Mouse (Mus musculus): Measurements from ENCODE around the gene Timd2. TPM values are rescaled to one million over a fixed set of nuclear protein-coding genes. Genes with fewer than 3 reads are reported as not detected.
"Not testable (repeated sequence)": the region's sequence is repeated elsewhere in the genome, so short reads cannot be mapped to it uniquely, and the experiment has no call there.

The Timd2 gene
- polyA plus RNA-seq (2012; fragmentation: generic; extraction: Trizol), result not detected

- H3K79me2 ChIP-seq (ENCODE audit: control insufficient read depth, insufficient read depth), result no peaks in the 10 kb centered on the region
- no peak within 1 kb of the TSS for H3K4me3 ChIP-seq
- H3ac ChIP-seq (ENCODE audit: control insufficient read depth, insufficient read length), result no peak within 1 kb of the TSS
- H3K4me2 ChIP-seq (ENCODE audit: low read depth), result no peak within 1 kb of the TSS
- TF ChIP-seq MYOD1 (IDR thresholded peaks at IDR 0.05; ENCODE audit: control insufficient read depth in 1 of 3, insufficient read length in 2 of 3, low read depth in 2 of 3), result no peak
- no peaks in the 10 kb centered on the region for H3K27me3 ChIP-seq (ENCODE audit: control insufficient read depth, insufficient read depth, insufficient read length)
- H3K36me3 ChIP-seq (ENCODE audit: control insufficient read depth, insufficient read depth), result no peaks in the 10 kb centered on the region
Observed at GRCm38 (mm10) chr11:46706664-46707356, at the start of gene Timd2. Gene Timd2 (minus strand): TSS chr11:46707061.

GRCm38 (mm10) chr11:46755714-46756113, 48.9 kb upstream of the Timd2 start:
- not testable (repeated sequence) for H3K4me2 ChIP-seq (ENCODE audit: low read depth); H3K36me3 ChIP-seq (ENCODE audit: control insufficient read depth, insufficient read depth); H3ac ChIP-seq (ENCODE audit: control insufficient read depth, insufficient read length); H3K27me3 ChIP-seq (ENCODE audit: control insufficient read depth, insufficient read depth, insufficient read length); H3K79me2 ChIP-seq (ENCODE audit: control insufficient read depth, insufficient read depth); H3K4me3 ChIP-seq

- H3ac ChIP-seq (ENCODE audit: control insufficient read depth, insufficient read length), result no peak overlapping the region
- H3K4me2 ChIP-seq (ENCODE audit: low read depth), result no peak overlapping the region
- TF ChIP-seq POLR2AphosphoS2 (IDR thresholded peaks at IDR 0.05; ENCODE audit: insufficient read length, low read depth) (no peak), E2F4 (IDR thresholded peaks at IDR 0.05; ENCODE audit: insufficient read depth) (no peak), TCF3 (IDR thresholded peaks at IDR 0.05; ENCODE audit: insufficient read length, low read depth) (no peak), MYOD1 (IDR thresholded peaks at IDR 0.05; ENCODE audit: control insufficient read depth in 1 of 3, insufficient read length in 2 of 3, low read depth in 2 of 3) (no peak), TCF12 (IDR thresholded peaks at IDR 0.05; ENCODE audit: insufficient read depth, poor library complexity, severe bottlenecking) (no peak), USF1 (IDR thresholded peaks at IDR 0.05; ENCODE audit: low read depth) (no peak), SRF (IDR thresholded peaks at IDR 0.05; ENCODE audit: control insufficient read depth, insufficient read length, low read depth) (no peak), REST (IDR thresholded peaks at IDR 0.05; ENCODE audit: insufficient read depth, insufficient read length) (no peak), POLR2A (IDR thresholded peaks at IDR 0.05; ENCODE audit: insufficient read length, low read depth) (no peak), MYOG (IDR thresholded peaks at IDR 0.05; ENCODE audit: control insufficient read depth in 1 of 3, insufficient read depth in 1 of 3, insufficient read length in 2 of 3, low read depth in 2 of 3) (no peak), CEBPB (IDR thresholded peaks at IDR 0.05; ENCODE audit: insufficient read depth, poor library complexity, severe bottlenecking) (no peak), MAX (IDR thresholded peaks at IDR 0.05; ENCODE audit: low read depth) (no peak)
- H3K36me3 ChIP-seq (ENCODE audit: control insufficient read depth, insufficient read depth), result no peaks in the 10 kb centered on the region
- H3K79me2 ChIP-seq (ENCODE audit: control insufficient read depth, insufficient read depth), result no peaks in the 10 kb centered on the region
- no peaks in the 10 kb centered on the region for H3K27me3 ChIP-seq (ENCODE audit: control insufficient read depth, insufficient read depth, insufficient read length)
- H3K4me3 ChIP-seq, result no peak overlapping the region
Observed at GRCm38 (mm10) chr11:46754669-46755068, 47.8 kb upstream of the Timd2 start.

GRCm38 (mm10) chr11:46753662-46754061, 46.8 kb upstream of the Timd2 start:
- no peaks in the 10 kb centered on the region for H3K79me2 ChIP-seq (ENCODE audit: control insufficient read depth, insufficient read depth)
- H3K4me2 ChIP-seq (ENCODE audit: low read depth), result no peak overlapping the region
- H3K27me3 ChIP-seq (ENCODE audit: control insufficient read depth, insufficient read depth, insufficient read length), result no peaks in the 10 kb centered on the region
- H3K4me3 ChIP-seq, result no peak overlapping the region
- TF ChIP-seq MYOD1 (IDR thresholded peaks at IDR 0.05; ENCODE audit: control insufficient read depth in 1 of 3, insufficient read length in 2 of 3, low read depth in 2 of 3) (no peak), SRF (IDR thresholded peaks at IDR 0.05; ENCODE audit: control insufficient read depth, insufficient read length, low read depth) (no peak), TCF3 (IDR thresholded peaks at IDR 0.05; ENCODE audit: insufficient read length, low read depth) (no peak), REST (IDR thresholded peaks at IDR 0.05; ENCODE audit: insufficient read depth, insufficient read length) (no peak), POLR2AphosphoS2 (IDR thresholded peaks at IDR 0.05; ENCODE audit: insufficient read length, low read depth) (no peak), E2F4 (IDR thresholded peaks at IDR 0.05; ENCODE audit: insufficient read depth) (no peak), TCF12 (IDR thresholded peaks at IDR 0.05; ENCODE audit: insufficient read depth, poor library complexity, severe bottlenecking) (no peak), MYOG (IDR thresholded peaks at IDR 0.05; ENCODE audit: control insufficient read depth in 1 of 3, insufficient read depth in 1 of 3, insufficient read length in 2 of 3, low read depth in 2 of 3) (no peak), CEBPB (IDR thresholded peaks at IDR 0.05; ENCODE audit: insufficient read depth, poor library complexity, severe bottlenecking) (no peak), USF1 (IDR thresholded peaks at IDR 0.05; ENCODE audit: low read depth) (no peak), POLR2A (IDR thresholded peaks at IDR 0.05; ENCODE audit: insufficient read length, low read depth) (no peak), MAX (IDR thresholded peaks at IDR 0.05; ENCODE audit: low read depth) (no peak)
- H3ac ChIP-seq (ENCODE audit: control insufficient read depth, insufficient read length), result no peak overlapping the region
- no peaks in the 10 kb centered on the region for H3K36me3 ChIP-seq (ENCODE audit: control insufficient read depth, insufficient read depth)

- Histone ChIP-seq H3K36me3 (ENCODE audit: control insufficient read depth, insufficient read depth) (no peaks in the 10 kb centered on the region), H3K27me3 (ENCODE audit: control insufficient read depth, insufficient read depth, insufficient read length) (no peaks in the 10 kb centered on the region), H3K4me2 (ENCODE audit: low read depth) (no peak overlapping the region), H3ac (ENCODE audit: control insufficient read depth, insufficient read length) (no peak overlapping the region), H3K4me3 (no peak overlapping the region), H3K79me2 (ENCODE audit: control insufficient read depth, insufficient read depth) (no peaks in the 10 kb centered on the region)
- no peak for TF ChIP-seq TCF3 (IDR thresholded peaks at IDR 0.05; ENCODE audit: insufficient read length, low read depth)
Observed at GRCm38 (mm10) chr11:46747996-46748395, 41.1 kb upstream of the Timd2 start.

Measured in myocyte (in vitro differentiated cells).